Mouse (Mus musculus) embryonic facial prominence, embryonic 10.5 days (tissue): ENCODE measurements around the gene Hrct1. TPM values are rescaled to one million over a fixed set of nuclear protein-coding genes. Genes with fewer than 3 reads are reported as not detected.

ENCODE experiments used
- DNase-seq: peaks from one replicate; pipeline ENCODE4 v3.0.0-alpha.2; 2017; ENCODE audit warnings: low spot score
- H3K27ac ChIP-seq: fragments of 300-500 bp; sonication (generic); replicated peaks from 2 replicates; pipeline ENCODE4 v1.5.1; 2016; ENCODE audit warnings: mild to moderate bottlenecking
- H3K27me3 ChIP-seq: fragments of 300-500 bp; sonication (generic); replicated peaks from 2 replicates; pipeline ENCODE4 v1.6.1; 2016; ENCODE audit warnings: low read depth, mild to moderate bottlenecking; ENCODE audit not compliant: poor library complexity, severe bottlenecking
- H3K36me3 ChIP-seq: fragments of 300-500 bp; sonication (generic); replicated peaks from 2 replicates; pipeline ENCODE4 v1.6.1; 2016; ENCODE audit warnings: mild to moderate bottlenecking, moderate library complexity
- H3K4me1 ChIP-seq: fragments of 300-500 bp; sonication (generic); 2 replicates; pipeline ENCODE4 v1.6.1; 2016
- H3K4me3 ChIP-seq: fragments of 300-500 bp; sonication (generic); 2 replicates; pipeline ENCODE4 v1.5.1; 2016; ENCODE audit warnings: mild to moderate bottlenecking, moderate library complexity
- H3K9me3 ChIP-seq: fragments of 300-500 bp; sonication (generic); 2 replicates; pipeline ENCODE4 v1.6.1; 2016; ENCODE audit warnings: mild to moderate bottlenecking
- WGBS: fragments of 180-500 bp; shearing (Covaris S2); methylation state at CpG from one replicate; pipeline ENCODE4 v1.1.7; 2016; 5-methylcytosine and 5-hydroxymethylcytosine counted together
- polyA plus RNA-seq: library from polyadenylated mRNA; unstranded; fragments of >200 nt; fragmentation: Nextera tagmentation; extraction: Ambion mirVana; gene quantifications from 2 replicates; pipeline ENCODE4 v1.2.1, GENCODE M21; 2016

Hrct1 gene
- polyA plus RNA-seq, 1 experiment from 2014 or later: not detected

- no peaks in the 10 kb centered on the region; the same call in 1 of the 2 replicates for H3K4me1 ChIP-seq
- H3K36me3 ChIP-seq: no peaks in the 10 kb centered on the region
- DNase-seq: no peak
- no peak overlapping the region for H3K27ac ChIP-seq
- 93% methylated on average over 13 of the region's 13 CpGs for WGBS
- peaks cover 8% of the 10 kb centered on the region; the same call in 1 of the 2 replicates for H3K27me3 ChIP-seq
- H3K4me3 ChIP-seq: no peak overlapping the region
- H3K9me3 ChIP-seq: no peaks in the 10 kb centered on the region
Measured at GRCm38 (mm10) chr4:43705991-43706390, 21.0 kb upstream of the Hrct1 start.

- H3K27me3 ChIP-seq: peaks cover 15% of the 10 kb centered on the region; the same call in 1 of the 2 replicates
- 74% methylated on average over 6 of the region's 6 CpGs for whole genome bisulfite sequencing
Measured at GRCm38 (mm10) chr4:43709869-43710268, 17.1 kb upstream of the Hrct1 start, which contains the start of gene Olfr71. Gene Olfr71 (minus strand): TSS chr4:43710255.

GRCm38 (mm10) chr4:43711821-43712220, 15.2 kb upstream of the Hrct1 start:
- WGBS: 5% methylated on average over 2 of the region's 2 CpGs
- H3K27ac ChIP-seq: no peak overlapping the region
- no peaks in the 10 kb centered on the region for H3K36me3 ChIP-seq
- H3K27me3 ChIP-seq: 0 out of 2 replicates have a peak, but pooled peaks cover 6% of the 10 kb centered on the region
- peak; percentile 85 for DNase-seq
- no peak overlapping the region for H3K4me3 ChIP-seq
- H3K4me1 ChIP-seq: peaks cover 2% of the 10 kb centered on the region; the same call in 1 of the 2 replicates
- no peaks in the 10 kb centered on the region for H3K9me3 ChIP-seq

More at GRCm38 (mm10) chr4:43709869-43710268, 17.1 kb upstream of the Hrct1 start, which contains the start of gene Olfr71:
- H3K27ac ChIP-seq: no peak within 1 kb of the TSS
- no peak within 1 kb of the TSS for H3K4me3 ChIP-seq
- no peaks in the 10 kb centered on the region for H3K9me3 ChIP-seq
- H3K36me3 ChIP-seq: no peaks in the 10 kb centered on the region
- no peak for DNase-seq
- H3K4me1 ChIP-seq: peaks cover 2% of the 10 kb centered on the region; the same call in 1 of the 2 replicates

DNA sequence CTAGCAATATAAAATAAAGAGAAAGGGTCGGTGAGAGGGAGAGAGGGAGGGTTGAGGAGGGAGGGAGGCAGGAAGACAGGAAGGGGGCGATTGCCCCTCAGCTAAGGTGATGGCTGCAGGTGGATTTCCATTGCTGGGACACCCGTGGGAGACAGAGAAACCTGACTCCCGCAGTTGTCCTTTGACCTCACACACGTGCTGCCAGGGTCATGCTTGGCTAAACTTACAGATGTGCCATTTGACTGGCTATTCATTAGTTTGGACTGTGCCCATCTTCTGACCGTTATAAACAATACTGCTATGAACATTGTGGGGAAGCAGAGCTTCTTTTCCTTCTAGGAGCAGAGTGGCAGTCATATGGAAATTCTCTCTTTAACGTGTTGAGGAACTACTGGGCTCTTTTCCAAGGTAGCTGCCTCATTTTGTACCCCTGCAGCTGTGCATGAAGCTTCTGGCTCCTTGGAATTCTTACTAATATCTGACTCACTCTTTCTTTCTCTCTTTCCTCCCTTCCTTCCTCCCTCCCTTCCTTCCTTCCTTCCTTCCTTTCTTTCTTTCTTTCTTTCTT, 13.3 kb upstream of the Hrct1 start:
- WGBS: 37% methylated on average over 7 of the region's 7 CpGs
- Histone ChIP-seq H3K36me3 (no peaks in the 10 kb centered on the region), H3K4me3 (no peak overlapping the region), H3K27me3 (0 out of 2 replicates have a peak, but pooled peaks cover 6% of the 10 kb centered on the region), H3K4me1 (0 out of 2 replicates have a peak, but pooled peaks cover 2% of the 10 kb centered on the region), H3K27ac (no peak overlapping the region), H3K9me3 (no peaks in the 10 kb centered on the region)
- no peak for DNase-seq

- DNase-seq: no peak
Measured at GRCm38 (mm10) chr4:43720491-43721228, 6.3 kb upstream of the Hrct1 start.

DNA sequence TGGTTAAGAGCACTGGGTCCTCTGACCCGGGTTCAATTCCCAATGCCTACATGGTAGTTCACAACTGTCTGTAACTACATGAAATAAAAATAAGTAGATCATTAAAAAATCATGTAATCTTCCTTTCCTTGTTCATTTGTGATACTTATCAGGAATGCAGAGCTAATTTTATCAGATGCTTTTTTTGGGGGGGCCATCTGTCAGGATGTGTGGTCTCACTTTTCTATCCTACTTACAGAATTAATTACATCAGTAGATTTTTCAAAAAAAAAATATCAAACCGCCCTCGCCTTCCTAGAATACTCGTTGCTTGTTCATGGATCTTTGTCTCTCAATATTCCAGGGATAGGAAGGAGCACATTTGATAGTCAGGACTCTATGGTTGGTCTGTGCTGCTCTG, 4.8 kb upstream of the Hrct1 start:
- H3K4me3 ChIP-seq: no peak overlapping the region
- peaks cover 10% of the 10 kb centered on the region for H3K4me1 ChIP-seq
- no peak for DNase-seq
- H3K9me3 ChIP-seq: no peaks in the 10 kb centered on the region
- 95% methylated on average over 4 of the region's 4 CpGs for WGBS
- no peak overlapping the region for H3K27ac ChIP-seq
- no peaks in the 10 kb centered on the region for H3K27me3 ChIP-seq
- no peaks in the 10 kb centered on the region for H3K36me3 ChIP-seq

More at GRCm38 (mm10) chr4:43720491-43721228, 6.3 kb upstream of the Hrct1 start:
- Histone ChIP-seq H3K27ac (no peak overlapping the region), H3K27me3 (no peaks in the 10 kb centered on the region), H3K4me3 (no peak overlapping the region), H3K9me3 (no peaks in the 10 kb centered on the region), H3K36me3 (no peaks in the 10 kb centered on the region), H3K4me1 (no peaks in the 10 kb centered on the region)
- 63% methylated on average over 15 of the region's 16 CpGs for WGBS

DNA sequence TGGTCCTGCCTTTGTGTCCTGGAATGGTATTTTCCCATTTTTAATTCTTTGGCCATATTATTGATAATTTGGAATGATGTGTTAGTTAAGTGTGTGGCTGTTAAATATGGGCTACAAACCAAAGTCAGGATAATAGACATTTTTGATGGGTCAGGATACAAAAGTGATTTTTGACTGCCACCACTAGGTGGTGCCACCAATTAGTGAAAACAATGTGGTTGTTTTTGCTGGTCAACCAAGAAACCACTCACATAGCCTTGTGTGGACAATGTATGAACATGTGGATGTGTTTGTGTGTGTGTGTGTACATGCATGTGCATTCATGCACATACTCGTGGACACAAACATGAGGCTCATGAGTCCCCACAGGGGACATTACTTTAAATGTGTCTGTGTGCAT, 2.2 kb upstream of the Hrct1 start:
- Histone ChIP-seq H3K4me1 (peaks cover 29% of the 10 kb centered on the region), H3K36me3 (no peaks in the 10 kb centered on the region), H3K27ac (no peak overlapping the region), H3K4me3 (no peak overlapping the region), H3K27me3 (no peaks in the 10 kb centered on the region), H3K9me3 (no peaks in the 10 kb centered on the region)
- peak; percentile 34 for DNase-seq
- 47% methylated on average over 1 of the region's 1 CpGs for WGBS

GRCm38 (mm10) chr4:43726228-43726993, 577 bp upstream of the Hrct1 start:
- Histone ChIP-seq H3K27me3 (no peaks in the 10 kb centered on the region), H3K36me3 (no peaks in the 10 kb centered on the region), H3K4me1 (peaks cover 39% of the 10 kb centered on the region), H3K27ac (no peak overlapping the region), H3K9me3 (no peaks in the 10 kb centered on the region), H3K4me3 (no peak overlapping the region)
- DNase-seq: no peak
- WGBS: 63% methylated on average over 12 of the region's 12 CpGs

DNA sequence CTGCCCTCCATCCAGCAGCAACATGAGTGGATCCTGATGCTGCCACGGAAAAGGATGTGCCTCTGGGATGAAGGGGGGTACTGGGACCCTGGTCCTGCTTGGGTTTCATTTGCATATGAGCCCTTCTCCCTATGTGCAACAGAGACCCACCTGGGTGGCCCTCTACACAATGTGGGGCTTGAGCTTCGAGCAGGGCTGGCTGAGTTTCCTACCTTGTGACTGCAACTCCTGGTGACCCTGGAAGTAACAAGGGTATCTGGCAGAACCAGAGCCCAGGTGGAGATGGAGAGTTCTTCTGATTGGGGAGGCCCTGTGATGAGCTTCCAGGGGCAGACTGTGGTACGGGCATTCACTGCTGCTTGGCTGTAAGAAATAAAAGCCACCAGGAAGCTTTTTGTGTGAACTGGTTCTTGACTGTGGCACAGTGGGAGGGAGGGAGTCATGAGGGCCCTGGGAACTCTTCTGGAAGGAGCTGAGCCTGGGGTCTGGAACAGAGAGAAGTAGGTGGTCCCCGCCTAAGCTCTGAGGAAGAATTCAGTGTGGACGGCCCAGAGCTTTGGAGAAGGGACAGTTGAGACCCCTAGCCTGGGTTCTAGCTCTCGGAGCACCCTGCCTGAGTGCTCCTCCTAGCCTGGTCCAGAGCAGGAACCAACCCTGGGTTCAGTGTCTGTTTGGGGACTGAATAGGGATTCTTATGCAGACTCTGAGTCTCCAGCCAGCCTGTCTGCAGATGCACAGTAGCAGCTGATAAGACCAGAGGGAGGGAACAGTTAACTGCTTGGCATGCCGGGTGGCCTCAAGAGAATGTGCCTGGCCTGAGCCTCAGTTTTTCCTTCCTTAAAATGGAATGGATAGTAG, 959 bp downstream of the Hrct1 start:
- H3K27me3 ChIP-seq: no peaks in the 10 kb centered on the region
- H3K36me3 ChIP-seq: no peaks in the 10 kb centered on the region
- WGBS: 78% methylated on average over 7 of the region's 7 CpGs

GRCm38 (mm10) chr4:43728576-43728954, 1.6 kb downstream of the Hrct1 start:
- Histone ChIP-seq H3K4me1 (peaks cover 43% of the 10 kb centered on the region), H3K36me3 (no peaks in the 10 kb centered on the region), H3K27ac (0 out of 2 replicates have a peak overlapping the region, but pooled peaks have one; percentile 30), H3K27me3 (no peaks in the 10 kb centered on the region), H3K4me3 (no peak overlapping the region), H3K9me3 (no peaks in the 10 kb centered on the region)
- WGBS: 37% methylated on average over 5 of the region's 5 CpGs
- DNase-seq: no peak

More for the DNA sequence above, 959 bp downstream of the Hrct1 start:
- H3K9me3 ChIP-seq: no peaks in the 10 kb centered on the region
- peaks cover 43% of the 10 kb centered on the region for H3K4me1 ChIP-seq
- H3K4me3 ChIP-seq: no peak overlapping the region
- H3K27ac ChIP-seq: peak overlapping the region; percentile 30; the same call in 1 of the 2 replicates
- DNase-seq: no peak

DNA sequence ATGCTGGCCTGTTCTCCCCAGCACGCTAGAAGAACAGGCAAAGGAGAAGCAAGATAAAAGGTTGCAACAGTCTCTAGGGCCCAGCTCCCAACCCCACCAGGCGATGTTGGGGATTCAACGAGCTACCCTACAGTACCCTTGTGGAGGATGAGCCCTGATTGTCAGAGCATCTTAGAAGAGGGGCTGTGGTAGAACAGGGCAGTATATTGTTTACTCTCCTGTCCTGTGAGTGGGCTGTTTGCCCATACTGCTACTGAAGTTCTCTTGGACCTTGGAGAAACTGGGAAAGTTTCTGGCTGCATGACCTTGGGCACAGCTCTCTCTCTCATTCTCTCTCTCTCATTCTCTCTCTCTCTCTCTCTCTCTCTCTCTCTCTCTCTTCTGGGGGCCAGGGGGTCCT, 2.1 kb downstream of the Hrct1 start:
- DNase-seq: no peak
- WGBS: 69% methylated on average over 3 of the region's 3 CpGs
- H3K27ac ChIP-seq: no peak overlapping the region
- H3K36me3 ChIP-seq: no peaks in the 10 kb centered on the region
- no peaks in the 10 kb centered on the region for H3K9me3 ChIP-seq
- peaks cover 45% of the 10 kb centered on the region for H3K4me1 ChIP-seq
- no peak overlapping the region for H3K4me3 ChIP-seq
- no peaks in the 10 kb centered on the region for H3K27me3 ChIP-seq
